Mouse (Mus musculus): ENCODE results near the gene Wwox.

Gene Wwox

GRCm38 (mm10) chr8:114979671-114980070, 540.2 kb downstream of the Wwox start:
- DNase-seq = no peak

- DNase-seq = no peak
Measured at GRCm38 (mm10) chr8:114982762-114983161, 543.3 kb downstream of the Wwox start.

GRCm38 (mm10) chr8:114984500-114984899, 545.0 kb downstream of the Wwox start:
- no peak for DNase-seq

- DNase-seq = no peak
Measured at GRCm38 (mm10) chr8:114985996-114986395, 546.5 kb downstream of the Wwox start.

GRCm38 (mm10) chr8:114986971-114987370, 547.5 kb downstream of the Wwox start:
- no peak for DNase-seq

- DNase-seq = no peak
Measured at GRCm38 (mm10) chr8:114990865-114991613, 551.6 kb downstream of the Wwox start.

- no peak for DNase-seq
Measured at GRCm38 (mm10) chr8:115000736-115001135, 561.3 kb downstream of the Wwox start.

GRCm38 (mm10) chr8:115005021-115005420, 565.6 kb downstream of the Wwox start:
- DNase-seq = no peak

GRCm38 (mm10) chr8:115006561-115006960, 567.1 kb downstream of the Wwox start:
- DNase-seq = no peak

GRCm38 (mm10) chr8:115007280-115007679, 567.8 kb downstream of the Wwox start:
- no peak for DNase-seq

GRCm38 (mm10) chr8:115008624-115009620, 569.5 kb downstream of the Wwox start:
- DNase-seq = no peak

GRCm38 (mm10) chr8:115009897-115010768, 570.7 kb downstream of the Wwox start:
- no peak for DNase-seq

GRCm38 (mm10) chr8:115010769-115011073, 571.3 kb downstream of the Wwox start:
- DNase-seq = no peak

- no peak for DNase-seq
Measured at GRCm38 (mm10) chr8:115019661-115020060, 580.2 kb downstream of the Wwox start.

- DNase-seq = no peak
Measured at GRCm38 (mm10) chr8:115021731-115022130, 582.3 kb downstream of the Wwox start.

- DNase-seq = no peak
Measured at GRCm38 (mm10) chr8:115024062-115024461, 584.6 kb downstream of the Wwox start.

- DNase-seq = no peak
Measured at GRCm38 (mm10) chr8:115025390-115026098, 586.1 kb downstream of the Wwox start.

- DNase-seq = no peak
Measured at GRCm38 (mm10) chr8:115026201-115026600, 586.7 kb downstream of the Wwox start.

GRCm38 (mm10) chr8:115033194-115033593, 593.7 kb downstream of the Wwox start:
- no peak for DNase-seq

- no peak for DNase-seq
Measured at GRCm38 (mm10) chr8:115036016-115036415, 596.6 kb downstream of the Wwox start.

- no peak for DNase-seq
Measured at GRCm38 (mm10) chr8:115038426-115038825, 599.0 kb downstream of the Wwox start.

- DNase-seq = no peak
Measured at GRCm38 (mm10) chr8:115045746-115046145, 606.3 kb downstream of the Wwox start.

All from right cerebral cortex, adult 18-20 months (tissue).